Mouse (Mus musculus) heart, embryonic 14.5 days (tissue): ENCODE data around the gene C77080. TPM values are rescaled to one million over a fixed set of nuclear protein-coding genes. Genes with fewer than 3 reads are reported as not detected.

ENCODE experiments used
- ATAC-seq: fragments of 200-750 bp; cut with Nextera tagmentation; 2 replicates; pipeline ENCODE4 v1.8.0; 2017; ENCODE audit warnings: low read depth, moderate TSS enrichment; ENCODE audit not compliant: insufficient number of reproducible peaks, insufficient read depth, low FRiP score
- H3K27ac ChIP-seq, 2 experiments: fragments of 200-500 bp in 1 of 2; fragments of 300-500 bp in 1 of 2; sonication (generic) in 1 of 2; replicated peaks in 1 of 2; 2 replicates each; pipeline ENCODE4 v1.5.1; 2012 to 2014; ENCODE audit warnings: low read depth in 2 of 2, low read length in 2 of 2, control low read depth in 1 of 2, mild to moderate bottlenecking in 1 of 2, mixed read lengths in 1 of 2; ENCODE audit not compliant: control insufficient read depth in 1 of 2, insufficient read depth in 1 of 2
- H3K27me3 ChIP-seq: fragments of 300-500 bp; sonication (generic); 2 replicates; pipeline ENCODE4 v1.6.1; 2014; ENCODE audit warnings: mild to moderate bottlenecking, low read length, control low read depth; ENCODE audit not compliant: control insufficient read depth, insufficient read depth
- H3K36me3 ChIP-seq: fragments of 300-500 bp; sonication (generic); 2 replicates; pipeline ENCODE4 v1.6.1; 2014; ENCODE audit warnings: mild to moderate bottlenecking, control low read depth, low read length, mixed read lengths; ENCODE audit not compliant: control insufficient read depth, insufficient read depth
- H3K4me1 ChIP-seq, 2 experiments: fragments of 200-500 bp in 1 of 2; fragments of 300-500 bp in 1 of 2; sonication (generic) in 1 of 2; 2 replicates each; pipeline ENCODE4 v1.6.1; 2012 to 2014; ENCODE audit warnings: low read length in 2 of 2, control low read depth in 1 of 2, mixed read lengths in 1 of 2; ENCODE audit not compliant: control insufficient read depth in 2 of 2, insufficient read depth in 2 of 2
- H3K4me2 ChIP-seq: fragments of 300-500 bp; sonication (generic); 2 replicates; pipeline ENCODE4 v1.6.1; 2014; ENCODE audit warnings: mild to moderate bottlenecking, low read length
- H3K4me3 ChIP-seq, 2 experiments: fragments of 200-500 bp in 1 of 2; fragments of 300-500 bp in 1 of 2; sonication (generic) in 1 of 2; 2 replicates each; pipeline ENCODE4 v1.5.1; 2012 to 2014; ENCODE audit warnings: low read length in 2 of 2, mild to moderate bottlenecking in 2 of 2, control low read depth in 1 of 2, low read depth in 1 of 2, moderate library complexity in 1 of 2; ENCODE audit not compliant: control insufficient read depth in 1 of 2, insufficient read depth in 1 of 2
- H3K9ac ChIP-seq: fragments of 300-500 bp; sonication (generic); 2 replicates; pipeline ENCODE4 v1.6.1; 2014; ENCODE audit warnings: mild to moderate bottlenecking, low read length
- H3K9me3 ChIP-seq: fragments of 300-500 bp; sonication (generic); 2 replicates; pipeline ENCODE4 v1.6.1; 2016; ENCODE audit warnings: low read length, control low read depth; ENCODE audit not compliant: control insufficient read depth
- WGBS: fragments of 180-500 bp; shearing (Covaris S2); extraction: QIAGEN DNeasy Blood & Tissue Kit; methylation state at CpG from one replicate; pipeline ENCODE4 v1.1.7; 2014; 5-methylcytosine and 5-hydroxymethylcytosine counted together
- polyA plus RNA-seq: library from polyadenylated mRNA; unstranded; fragments of >200 nt; fragmentation: Nextera tagmentation; extraction: Ambion mirVana; gene quantifications from 2 replicates; pipeline ENCODE4 v1.2.1, GENCODE M21; 2014

Gene C77080
- polyA plus RNA-seq, 1 experiment from 2014 or later = 1.4 TPM

GRCm38 (mm10) chr4:129295188-129295587, 34.0 kb upstream of the C77080 start:
- no peak overlapping the region for H3K27ac ChIP-seq

GRCm38 (mm10) chr4:129293702-129294101, 32.5 kb upstream of the C77080 start:
- WGBS = 13% methylated on average over 16 of the region's 16 CpGs
- no peaks in the 10 kb centered on the region for H3K9me3 ChIP-seq

More at GRCm38 (mm10) chr4:129295188-129295587, 34.0 kb upstream of the C77080 start:
- Histone ChIP-seq H3K4me2 (no peak overlapping the region), H3K9ac (no peak overlapping the region), H3K4me3 (no peak overlapping the region), H3K4me1 (peaks cover 17 to 28% of the 10 kb centered on the region in 2 experiments), H3K36me3 (no peaks in the 10 kb centered on the region), H3K9me3 (no peaks in the 10 kb centered on the region), H3K27me3 (no peaks in the 10 kb centered on the region)
- no peak for ATAC-seq
- WGBS = 6% methylated on average over 2 of the region's 2 CpGs

DNA sequence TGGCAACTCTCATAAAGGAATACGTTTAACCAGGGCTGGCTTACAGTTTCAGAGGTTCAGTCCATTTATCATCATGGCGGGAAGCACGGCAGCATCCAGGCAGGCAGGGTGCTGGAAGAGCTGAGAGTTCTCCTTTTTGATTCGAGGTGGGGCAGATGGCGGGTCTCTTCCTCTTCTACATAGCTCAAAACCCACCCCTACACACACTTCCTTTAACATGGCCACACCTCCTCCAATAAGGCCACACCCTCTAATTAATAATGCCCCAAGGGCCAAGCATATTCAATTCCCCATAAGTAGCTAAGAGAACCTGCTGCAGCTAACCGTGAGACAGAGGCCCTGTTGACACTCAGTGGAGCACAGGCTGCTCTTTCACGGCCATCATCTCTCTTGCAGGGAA, 31.6 kb upstream of the C77080 start:
- Histone ChIP-seq H3K36me3 (no peaks in the 10 kb centered on the region), H3K4me3 (no peak overlapping the region), H3K9ac (no peak overlapping the region), H3K4me1 (peaks cover 14 to 19% of the 10 kb centered on the region in 2 experiments), H3K4me2 (no peak overlapping the region), H3K9me3 (no peaks in the 10 kb centered on the region), H3K27ac (no peak overlapping the region), H3K27me3 (no peaks in the 10 kb centered on the region)
- ATAC-seq = no peak
- 82% methylated on average over 7 of the region's 7 CpGs for WGBS

More at GRCm38 (mm10) chr4:129293702-129294101, 32.5 kb upstream of the C77080 start:
- Histone ChIP-seq H3K27me3 (no peaks in the 10 kb centered on the region), H3K36me3 (no peaks in the 10 kb centered on the region), H3K9ac (peak overlapping the region; percentile 39; the same call in 1 of the 2 replicates), H3K4me1 (peaks cover 17 to 25% of the 10 kb centered on the region in 2 experiments), H3K4me2 (peak overlapping the region; percentile 52), H3K27ac (no peak overlapping the region), H3K4me3 (peak overlapping the region; percentile 7 to 16; a peak in 2 of 4 replicates)
- no peak for ATAC-seq

GRCm38 (mm10) chr4:129289671-129290070, 28.5 kb upstream of the C77080 start:
- Histone ChIP-seq H3K4me1 (peaks cover 13 to 18% of the 10 kb centered on the region in 2 experiments; a peak in 3 of 4 replicates), H3K4me2 (no peak overlapping the region), H3K4me3 (no peak overlapping the region), H3K9me3 (no peaks in the 10 kb centered on the region), H3K27me3 (peaks cover 13% of the 10 kb centered on the region), H3K27ac (no peak overlapping the region), H3K36me3 (no peaks in the 10 kb centered on the region), H3K9ac (no peak overlapping the region)
- 83% methylated on average over 8 of the region's 8 CpGs for WGBS
- no peak for ATAC-seq

DNA sequence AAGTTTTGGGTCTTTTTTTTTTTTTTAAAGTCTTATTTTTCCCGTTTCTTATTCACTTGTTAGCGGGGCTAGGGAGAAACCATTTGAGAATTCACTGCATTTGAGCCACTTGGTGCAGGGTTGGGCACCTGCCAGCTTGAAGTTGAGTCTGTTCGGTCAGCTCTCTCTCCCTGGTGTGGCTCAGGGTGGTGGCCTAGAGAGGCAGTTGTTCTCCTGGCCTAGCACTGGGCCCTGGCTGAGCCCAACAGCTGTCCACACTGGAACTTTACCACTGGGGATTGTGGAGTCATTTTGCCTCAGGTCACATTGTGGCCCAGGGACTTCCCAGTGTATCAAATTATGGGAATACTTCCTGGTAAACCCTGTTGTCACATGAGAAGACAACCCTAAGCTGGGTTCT, 26.9 kb upstream of the C77080 start:
- no peaks in the 10 kb centered on the region for H3K9me3 ChIP-seq
- peak overlapping the region; percentile 99 for H3K4me2 ChIP-seq
- peaks cover 6 to 12% of the 10 kb centered on the region in 2 experiments; a peak in 3 of 4 replicates for H3K4me1 ChIP-seq
- peak overlapping the region in 1 of 2 experiments; percentile 56; a peak in 2 of 4 replicates for H3K4me3 ChIP-seq
- peaks cover 13% of the 10 kb centered on the region for H3K27me3 ChIP-seq
- no peak for ATAC-seq
- H3K27ac ChIP-seq = no peak overlapping the region
- H3K9ac ChIP-seq = peak overlapping the region; percentile 76
- no peaks in the 10 kb centered on the region for H3K36me3 ChIP-seq
- WGBS = 28% methylated on average over 3 of the region's 3 CpGs

DNA sequence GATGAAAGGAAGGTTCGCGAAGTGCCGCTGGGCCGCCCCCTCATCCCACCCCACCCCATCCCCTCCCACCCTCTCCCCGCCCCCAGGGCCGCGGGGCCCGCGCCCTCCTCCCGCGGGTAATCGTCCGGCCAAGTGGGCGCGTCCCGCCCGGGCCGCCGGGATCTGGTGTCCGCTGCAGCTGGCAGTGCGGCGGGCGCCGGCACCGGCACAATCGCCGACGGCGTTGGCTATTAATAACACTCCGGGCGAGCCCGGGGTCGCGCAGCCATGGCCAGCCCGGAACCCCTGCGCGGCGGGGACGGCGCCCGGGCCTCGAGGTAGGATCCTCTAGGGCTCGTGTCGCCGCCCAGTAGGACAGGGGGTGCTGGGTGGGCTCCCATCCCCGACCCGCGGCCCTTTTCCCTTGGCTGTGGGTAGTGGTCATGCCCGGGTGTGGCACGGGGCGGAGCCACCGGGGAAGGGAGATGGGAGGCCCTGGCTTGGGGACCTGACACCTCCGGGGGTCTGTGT, 26.3 kb upstream of the C77080 start, which contains the start of gene Sync:
Gene Sync (plus strand): TSS at position 146 of the 510 bp plus-strand sequence.
- peaks cover 6 to 12% of the 10 kb centered on the region in 2 experiments; a peak in 3 of 4 replicates for H3K4me1 ChIP-seq
- 0 out of 4 replicates have a peak within 1 kb of the TSS, but pooled peaks of 1 of the 2 experiments have one; percentile 30 for H3K27ac ChIP-seq
- H3K9ac ChIP-seq = peak within 1 kb of the TSS; percentile 76
- H3K9me3 ChIP-seq = no peaks in the 10 kb centered on the region
- peak within 1 kb of the TSS; percentile 54 to 56 for H3K4me3 ChIP-seq
- H3K36me3 ChIP-seq = no peaks in the 10 kb centered on the region
- H3K4me2 ChIP-seq = peak within 1 kb of the TSS; percentile 99
- ATAC-seq = peak; percentile 41; the same call in 1 of the 2 replicates
- peaks cover 13% of the 10 kb centered on the region for H3K27me3 ChIP-seq
- 2% methylated on average over 52 of the region's 53 CpGs for WGBS

GRCm38 (mm10) chr4:129286683-129287471, 25.7 kb upstream of the C77080 start:
- H3K4me2 ChIP-seq = peak overlapping the region; percentile 99
- H3K27me3 ChIP-seq = peaks cover 13% of the 10 kb centered on the region
- H3K4me1 ChIP-seq = peaks cover 6 to 12% of the 10 kb centered on the region in 2 experiments; a peak in 3 of 4 replicates
- no peak overlapping the region for H3K27ac ChIP-seq
- H3K36me3 ChIP-seq = no peaks in the 10 kb centered on the region
- ATAC-seq = no peak
- H3K4me3 ChIP-seq = peak overlapping the region; percentile 54 to 56
- 2% methylated on average over 24 of the region's 28 CpGs for WGBS
- H3K9ac ChIP-seq = peak overlapping the region; percentile 76
- no peaks in the 10 kb centered on the region for H3K9me3 ChIP-seq
